Mouse (Mus musculus): ENCODE measurements around the gene Cfap52.

DNA sequence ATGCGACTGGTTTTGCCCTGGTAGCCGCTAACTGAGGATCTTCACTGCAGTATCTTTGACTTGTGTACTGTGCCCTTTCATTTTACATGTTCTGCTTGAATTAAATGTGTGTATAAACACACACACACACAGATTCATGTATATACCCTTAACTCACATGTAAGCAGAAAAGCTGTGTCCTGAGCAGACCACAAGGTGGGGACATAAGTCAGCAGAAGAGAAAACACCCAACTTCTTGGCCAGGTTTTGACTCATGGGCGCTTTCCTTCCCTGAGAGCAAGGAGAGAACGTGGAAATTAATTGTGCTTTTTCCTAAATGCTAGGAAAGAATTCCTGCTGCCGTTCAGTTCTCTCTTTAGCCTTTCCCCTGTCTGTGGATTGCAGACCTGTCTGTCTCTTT, 34.2 kb upstream of the Cfap52 start:
- TF ChIP-seq GATA1 (IDR thresholded peaks at IDR 0.05; ENCODE audit: low read length), result no peak
- TF ChIP-seq TAL1 (IDR thresholded peaks at IDR 0.05; ENCODE audit: low read length), result no peak
